ENCODE assay signal across 8 mouse cellular contexts in genomic region chr9:8901013-8901646, GRCm38 (mm10). TPM values are rescaled to one million over a fixed set of nuclear protein-coding genes. Genes with fewer than 3 reads are reported as not detected.
A peak's percentile ranks its signal among the peaks of the same experiment; 100 is the strongest.
DNase-seq lines count a peak whose midpoint lies in the region; ATAC-seq and TF ChIP-seq lines count a peak whose summit lies in the region.

No protein-coding gene starts in this region.

- peak overlapping the region; percentile 66 for H3K4me3 ChIP-seq in ES-Bruce4 (ENCODE audit: low read depth, low read length)
- peak overlapping the region; percentile 54 for H3K4me3 ChIP-seq in embryonic facial prominence, embryonic 15.5 days (replicated peaks)
- peak overlapping the region; percentile 71 for H3K4me3 ChIP-seq in hindbrain, embryonic 10.5 days
- peak overlapping the region; percentile 49 for H3K4me3 ChIP-seq in small intestine, adult 2 months (ENCODE audit: low read depth, low read length)

- peak overlapping the region; percentile 93 for H3K4me2 ChIP-seq in embryonic facial prominence, embryonic 15.5 days (replicated peaks)

- 1% methylated on average over 28 of the region's 36 CpGs for WGBS in embryonic facial prominence, embryonic 15.5 days
- under 1% methylated on average over 36 of the region's 36 CpGs for WGBS in hindbrain, embryonic 10.5 days
- under 1% methylated on average over 36 of the region's 36 CpGs for WGBS in small intestine, adult 2 months

- no peak for TF ChIP-seq CTCF in ES-Bruce4 (IDR thresholded peaks at IDR 0.05; ENCODE audit: low read depth, low read length)
- TF ChIP-seq CTCF in small intestine, adult 2 months (IDR thresholded peaks at IDR 0.05; ENCODE audit: extremely low read depth, insufficient read length, insufficient replicate concordance, low read depth, low read length), result no peak

- H3K27ac ChIP-seq in ES-Bruce4 (ENCODE audit: insufficient read depth, low read length), result no peak overlapping the region
- H3K27ac ChIP-seq in embryonic facial prominence, embryonic 15.5 days (replicated peaks), result no peak overlapping the region
- H3K27ac ChIP-seq in hindbrain, embryonic 10.5 days, result peak overlapping the region; percentile 75
- H3K27ac ChIP-seq in small intestine, adult 2 months (ENCODE audit: insufficient read depth, low read depth, low read length), result no peak overlapping the region

- peaks cover 8% of the 10 kb centered on the region for H3K27me3 ChIP-seq in ES-Bruce4 (ENCODE audit: control insufficient read depth, insufficient read depth, low read length, poor library complexity, severe bottlenecking)
- peaks cover 48% of the 10 kb centered on the region for H3K27me3 ChIP-seq in embryonic facial prominence, embryonic 15.5 days
- peaks cover 54% of the 10 kb centered on the region for H3K27me3 ChIP-seq in hindbrain, embryonic 10.5 days (ENCODE audit: insufficient read depth, poor library complexity, severe bottlenecking)
- H3K27me3 ChIP-seq in small intestine, adult 2 months (ENCODE audit: control insufficient read depth, insufficient read depth, low read length), result peaks cover 20% of the 10 kb centered on the region

- H3K36me3 ChIP-seq in ES-Bruce4 (ENCODE audit: control insufficient read depth, insufficient read depth, low read length, poor library complexity, severe bottlenecking), result no peaks in the 10 kb centered on the region
- H3K36me3 ChIP-seq in embryonic facial prominence, embryonic 15.5 days, result no peaks in the 10 kb centered on the region
- no peaks in the 10 kb centered on the region for H3K36me3 ChIP-seq in hindbrain, embryonic 10.5 days
- no peaks in the 10 kb centered on the region for H3K36me3 ChIP-seq in small intestine, adult 2 months (ENCODE audit: control insufficient read depth, insufficient read depth, low read length)

- H3K4me1 ChIP-seq in ES-Bruce4 (ENCODE audit: control insufficient read depth, insufficient read depth, low read length), result no peaks in the 10 kb centered on the region
- H3K4me1 ChIP-seq in embryonic facial prominence, embryonic 15.5 days, result peaks cover 25% of the 10 kb centered on the region
- peaks cover 26% of the 10 kb centered on the region for H3K4me1 ChIP-seq in hindbrain, embryonic 10.5 days (replicated peaks)
- peaks cover 6% of the 10 kb centered on the region; the same call in 1 of the 2 replicates for H3K4me1 ChIP-seq in small intestine, adult 2 months (ENCODE audit: control insufficient read depth, insufficient read depth, insufficient read length, low read length)

- H3K9me3 ChIP-seq in ES-Bruce4 (replicated peaks; ENCODE audit: control insufficient read depth, insufficient read depth, low read length, poor library complexity, severe bottlenecking), result no peaks in the 10 kb centered on the region
- no peaks in the 10 kb centered on the region for H3K9me3 ChIP-seq in embryonic facial prominence, embryonic 15.5 days (replicated peaks)
- H3K9me3 ChIP-seq in hindbrain, embryonic 10.5 days, result 0 out of 2 replicates have a peak, but pooled peaks cover 3% of the 10 kb centered on the region

- peak overlapping the region; percentile 57 for H3K9ac ChIP-seq in ES-Bruce4 (ENCODE audit: low read depth, poor library complexity, severe bottlenecking)
- H3K9ac ChIP-seq in embryonic facial prominence, embryonic 15.5 days, result peak overlapping the region; percentile 23; the same call in 1 of the 2 replicates

- no peak for TF ChIP-seq POLR2A in ES-Bruce4 (IDR thresholded peaks at IDR 0.05; ENCODE audit: insufficient read depth, low read length)
- no peak for TF ChIP-seq POLR2A in small intestine, adult 2 months (IDR thresholded peaks at IDR 0.05; ENCODE audit: low read depth, low read length)

- peak; percentile 20 for DNase-seq in adrenal gland, postnatal 14 days
- DNase-seq in hindbrain, embryonic 10.5 days (ENCODE audit: low spot score), result peak; percentile 63
- DNase-seq in left cerebral cortex, postnatal 10 days (ENCODE audit: extremely low spot score in 1 of 2, low spot score in 2 of 2), result peak; percentile 2 to 46
- no peak for DNase-seq in thymus, postnatal 0 days (ENCODE audit: low spot score)

- no peak for TF ChIP-seq EP300 in ES-Bruce4 (IDR thresholded peaks at IDR 0.05; ENCODE audit: insufficient read depth, low read depth, low read length)

- ATAC-seq in embryonic facial prominence, embryonic 15.5 days (ENCODE audit: insufficient number of reproducible peaks, low FRiP score, low TSS enrichment, low read depth), result peak; percentile 32
- ATAC-seq in megakaryocyte progenitor cell, adult 5-6 weeks (replicated peaks; ENCODE audit: poor library complexity), result peak; percentile 32

- intact Hi-C loops in left cerebral cortex, postnatal 10 days (cut with DNase I), result no loop called here

RNA-seq across cellular contexts. Expression of gene Pgr, which starts 1.5 kb away (rescaled TPM):
- 0.97 and 1.2 TPM in 2 replicates for polyA plus RNA-seq in ES-Bruce4 (2011; ENCODE audit: insufficient read depth, insufficient read length, low read depth, missing spikeins)
- total RNA-seq in adrenal gland, postnatal 14 days (2021), result 0.11 and 0.26 TPM in 2 replicates
- polyA plus RNA-seq in embryonic facial prominence, embryonic 15.5 days (2015; fragmentation: Nextera tagmentation; extraction: Ambion mirVana), result 0.38 and 0.55 TPM in 2 replicates
- polyA plus RNA-seq in hindbrain, embryonic 10.5 days (2016; fragmentation: Nextera tagmentation; extraction: Ambion mirVana), result 0.22 and 0.26 TPM in 2 replicates
- 10 to 100 TPM; 11.4 to 12.1 TPM for total RNA-seq in left cerebral cortex, postnatal 10 days (2021)
- not detected in 2 replicates for total RNA-seq in megakaryocyte progenitor cell, adult 5-6 weeks (2015)
- not detected in 2 replicates for total RNA-seq in megakaryocyte progenitor cell, adult 5-6 weeks (2017)
- 0.13 and 0.37 TPM in 2 replicates for polyA plus RNA-seq in small intestine, adult 2 months (2012; rRNA removed)
- 0.14 and 0.21 TPM in 2 replicates for polyA plus RNA-seq in thymus, postnatal 0 days (2015; fragmentation: Nextera tagmentation; extraction: Ambion mirVana)
